Mouse (Mus musculus): Measurements from ENCODE around the gene Slc24a3. TPM values are rescaled to one million over a fixed set of nuclear protein-coding genes. Genes with fewer than 3 reads are reported as not detected.

Slc24a3 gene
- polyA plus RNA-seq, 1 experiment: not detected

- WGBS: 88% methylated on average over 1 of the region's 1 CpGs
- TF ChIP-seq CTCF (IDR thresholded peaks at IDR 0.05; ENCODE audit: insufficient read depth, low read depth, low read length): no peak
These were observed 218.2 kb downstream of the Slc24a3 start for GRCm38 (mm10) chr2:145385773-145386172.

GRCm38 (mm10) chr2:145395804-145396203, 228.2 kb downstream of the Slc24a3 start:
- 88% methylated on average over 3 of the region's 3 CpGs for WGBS

More at GRCm38 (mm10) chr2:145385773-145386172, 218.2 kb downstream of the Slc24a3 start:
- Histone ChIP-seq H3K4me3 (ENCODE audit: insufficient read depth, low read depth, low read length) (no peak overlapping the region), H3K27ac (ENCODE audit: insufficient read depth, low read depth, low read length) (no peak overlapping the region), H3K4me1 (ENCODE audit: control insufficient read depth, insufficient read depth, low read length) (peaks cover 4% of the 10 kb centered on the region; the same call in 1 of the 2 replicates)

GRCm38 (mm10) chr2:145396579-145396978, 229.0 kb downstream of the Slc24a3 start:
- Histone ChIP-seq H3K4me3 (ENCODE audit: insufficient read depth, low read depth, low read length) (no peak overlapping the region), H3K27ac (ENCODE audit: insufficient read depth, low read depth, low read length) (no peak overlapping the region), H3K4me1 (ENCODE audit: control insufficient read depth, insufficient read depth, low read length) (peaks cover 5% of the 10 kb centered on the region; the same call in 1 of the 2 replicates)
- no peak for TF ChIP-seq POLR2A (IDR thresholded peaks at IDR 0.05; ENCODE audit: insufficient read depth, low read depth, low read length)
- TF ChIP-seq CTCF (IDR thresholded peaks at IDR 0.05; ENCODE audit: insufficient read depth, low read depth, low read length): no peak
- 73% methylated on average over 7 of the region's 7 CpGs for WGBS

More at GRCm38 (mm10) chr2:145395804-145396203, 228.2 kb downstream of the Slc24a3 start:
- Histone ChIP-seq H3K4me1 (ENCODE audit: control insufficient read depth, insufficient read depth, low read length) (peaks cover 5% of the 10 kb centered on the region; the same call in 1 of the 2 replicates), H3K4me3 (ENCODE audit: insufficient read depth, low read depth, low read length) (no peak overlapping the region), H3K27ac (ENCODE audit: insufficient read depth, low read depth, low read length) (no peak overlapping the region)
- TF ChIP-seq CTCF (IDR thresholded peaks at IDR 0.05; ENCODE audit: insufficient read depth, low read depth, low read length) (no peak), POLR2A (IDR thresholded peaks at IDR 0.05; ENCODE audit: insufficient read depth, low read depth, low read length) (no peak)

- H3K4me1 ChIP-seq (ENCODE audit: control insufficient read depth, insufficient read depth, low read length): peaks cover 5% of the 10 kb centered on the region; the same call in 1 of the 2 replicates
- H3K27ac ChIP-seq (ENCODE audit: insufficient read depth, low read depth, low read length): no peak overlapping the region
- no peak for TF ChIP-seq CTCF (IDR thresholded peaks at IDR 0.05; ENCODE audit: insufficient read depth, low read depth, low read length)
- TF ChIP-seq POLR2A (IDR thresholded peaks at IDR 0.05; ENCODE audit: insufficient read depth, low read depth, low read length): no peak
- WGBS: 30% methylated on average over 10 of the region's 10 CpGs
- no peak overlapping the region for H3K4me3 ChIP-seq (ENCODE audit: insufficient read depth, low read depth, low read length)
These were observed 230.1 kb downstream of the Slc24a3 start for GRCm38 (mm10) chr2:145397456-145398206.

- TF ChIP-seq POLR2A (IDR thresholded peaks at IDR 0.05; ENCODE audit: insufficient read depth, low read depth, low read length): no peak
- no peak for TF ChIP-seq CTCF (IDR thresholded peaks at IDR 0.05; ENCODE audit: insufficient read depth, low read depth, low read length)
- WGBS: 75% methylated on average over 6 of the region's 6 CpGs
- Histone ChIP-seq H3K4me1 (ENCODE audit: control insufficient read depth, insufficient read depth, low read length) (peaks cover 5% of the 10 kb centered on the region; the same call in 1 of the 2 replicates), H3K4me3 (ENCODE audit: insufficient read depth, low read depth, low read length) (no peak overlapping the region), H3K27ac (ENCODE audit: insufficient read depth, low read depth, low read length) (no peak overlapping the region)
These were observed 233.8 kb downstream of the Slc24a3 start for GRCm38 (mm10) chr2:145401240-145401805.

GRCm38 (mm10) chr2:145401996-145402395, 234.4 kb downstream of the Slc24a3 start:
- WGBS: 97% methylated on average over 2 of the region's 2 CpGs
- Histone ChIP-seq H3K4me1 (ENCODE audit: control insufficient read depth, insufficient read depth, low read length) (peaks cover 2% of the 10 kb centered on the region; the same call in 1 of the 2 replicates), H3K4me3 (ENCODE audit: insufficient read depth, low read depth, low read length) (no peak overlapping the region), H3K27ac (ENCODE audit: insufficient read depth, low read depth, low read length) (no peak overlapping the region)
- no peak for TF ChIP-seq CTCF (IDR thresholded peaks at IDR 0.05; ENCODE audit: insufficient read depth, low read depth, low read length)
- no peak for TF ChIP-seq POLR2A (IDR thresholded peaks at IDR 0.05; ENCODE audit: insufficient read depth, low read depth, low read length)

GRCm38 (mm10) chr2:145404818-145405531, 237.4 kb downstream of the Slc24a3 start:
- Histone ChIP-seq H3K4me3 (ENCODE audit: insufficient read depth, low read depth, low read length) (no peak overlapping the region), H3K27ac (ENCODE audit: insufficient read depth, low read depth, low read length) (no peak overlapping the region), H3K4me1 (ENCODE audit: control insufficient read depth, insufficient read depth, low read length) (no peaks in the 10 kb centered on the region)
- 83% methylated on average over 11 of the region's 11 CpGs for WGBS
- TF ChIP-seq POLR2A (IDR thresholded peaks at IDR 0.05; ENCODE audit: insufficient read depth, low read depth, low read length): no peak

GRCm38 (mm10) chr2:145405746-145406145, 238.2 kb downstream of the Slc24a3 start:
- Histone ChIP-seq H3K27ac (ENCODE audit: insufficient read depth, low read depth, low read length) (no peak overlapping the region), H3K4me1 (ENCODE audit: control insufficient read depth, insufficient read depth, low read length) (no peaks in the 10 kb centered on the region), H3K4me3 (ENCODE audit: insufficient read depth, low read depth, low read length) (no peak overlapping the region)
- WGBS: 78% methylated on average over 4 of the region's 4 CpGs
- no peak for TF ChIP-seq POLR2A (IDR thresholded peaks at IDR 0.05; ENCODE audit: insufficient read depth, low read depth, low read length)
- TF ChIP-seq CTCF (IDR thresholded peaks at IDR 0.05; ENCODE audit: insufficient read depth, low read depth, low read length): no peak

- Histone ChIP-seq H3K27ac (ENCODE audit: insufficient read depth, low read depth, low read length) (no peak overlapping the region), H3K4me3 (ENCODE audit: insufficient read depth, low read depth, low read length) (no peak overlapping the region), H3K4me1 (ENCODE audit: control insufficient read depth, insufficient read depth, low read length) (no peaks in the 10 kb centered on the region)
- no peak for TF ChIP-seq CTCF (IDR thresholded peaks at IDR 0.05; ENCODE audit: insufficient read depth, low read depth, low read length)
- TF ChIP-seq POLR2A (IDR thresholded peaks at IDR 0.05; ENCODE audit: insufficient read depth, low read depth, low read length): no peak
- 92% methylated on average over 2 of the region's 2 CpGs for WGBS
These were observed 250.2 kb downstream of the Slc24a3 start for GRCm38 (mm10) chr2:145417738-145418137.
